Mouse (Mus musculus): ENCODE measurements around the gene Fam136a.
"Not testable (repeated sequence)": the region's sequence is repeated elsewhere in the genome, so short reads cannot be mapped to it uniquely, and the experiment has no call there.

Fam136a gene

GRCm38 (mm10) chr6:86366853-86367249, 1.4 kb downstream of the Fam136a start:
- no peak for DNase-seq (ENCODE audit: low spot score in 2 of 2)

GRCm38 (mm10) chr6:86368479-86368878, 3.0 kb downstream of the Fam136a start:
- DNase-seq (ENCODE audit: low spot score in 2 of 2) = no peak

- DNase-seq (ENCODE audit: low spot score in 2 of 2) = peak in 1 of 2 experiments; percentile 30
Observed at GRCm38 (mm10) chr6:86370093-86370713, 4.8 kb downstream of the Fam136a start.

GRCm38 (mm10) chr6:86370764-86371339, 5.4 kb downstream of the Fam136a start, which contains the start of gene Snrpg:
Gene Snrpg (plus strand): TSS chr6:86371304.
- DNase-seq (ENCODE audit: low spot score in 2 of 2) = no peak

- peak; percentile 86 to 94 for DNase-seq (ENCODE audit: low spot score in 2 of 2)
Observed at GRCm38 (mm10) chr6:86371340-86371911, 6.0 kb downstream of the Fam136a start.

- DNase-seq (ENCODE audit: low spot score in 2 of 2) = no peak
Observed at GRCm38 (mm10) chr6:86371950-86372516, 6.6 kb downstream of the Fam136a start.

GRCm38 (mm10) chr6:86373556-86373955, 8.1 kb downstream of the Fam136a start:
- no peak for DNase-seq (ENCODE audit: low spot score in 2 of 2)

GRCm38 (mm10) chr6:86378341-86378740, 12.9 kb downstream of the Fam136a start:
- no peak for DNase-seq (ENCODE audit: low spot score in 2 of 2)

GRCm38 (mm10) chr6:86380112-86380511, 14.7 kb downstream of the Fam136a start:
- DNase-seq (ENCODE audit: low spot score in 2 of 2) = not testable (repeated sequence)

GRCm38 (mm10) chr6:86382551-86382950, 17.1 kb downstream of the Fam136a start:
- DNase-seq (ENCODE audit: low spot score in 2 of 2) = no peak

- no peak for DNase-seq (ENCODE audit: low spot score in 2 of 2)
Observed at GRCm38 (mm10) chr6:86383370-86383769, 17.9 kb downstream of the Fam136a start.

- no peak for DNase-seq (ENCODE audit: low spot score in 2 of 2)
Observed at GRCm38 (mm10) chr6:86384692-86385091, 19.2 kb downstream of the Fam136a start.

- no peak for DNase-seq (ENCODE audit: low spot score in 2 of 2)
Observed at GRCm38 (mm10) chr6:86385362-86386104, 20.1 kb downstream of the Fam136a start.

GRCm38 (mm10) chr6:86387313-86387712, 21.9 kb downstream of the Fam136a start:
- no peak for DNase-seq (ENCODE audit: low spot score in 2 of 2)

- DNase-seq (ENCODE audit: low spot score in 2 of 2) = no peak
Observed at GRCm38 (mm10) chr6:86388461-86388860, 23.0 kb downstream of the Fam136a start.

- no peak for DNase-seq (ENCODE audit: low spot score in 2 of 2)
Observed at GRCm38 (mm10) chr6:86391326-86391725, 25.9 kb downstream of the Fam136a start.

GRCm38 (mm10) chr6:86393187-86393586, 27.7 kb downstream of the Fam136a start:
- no peak for DNase-seq (ENCODE audit: low spot score in 2 of 2)

GRCm38 (mm10) chr6:86394078-86394720, 28.8 kb downstream of the Fam136a start:
- no peak for DNase-seq (ENCODE audit: low spot score in 2 of 2)

- DNase-seq (ENCODE audit: low spot score in 2 of 2) = no peak
Observed at GRCm38 (mm10) chr6:86395021-86395420, 29.6 kb downstream of the Fam136a start.

- DNase-seq (ENCODE audit: low spot score in 2 of 2) = no peak
Observed at GRCm38 (mm10) chr6:86395969-86396368, 30.5 kb downstream of the Fam136a start.

- peak; percentile 80 for DNase-seq (ENCODE audit: low spot score in 2 of 2)
Observed at GRCm38 (mm10) chr6:86396581-86397256, 31.3 kb downstream of the Fam136a start, which contains the start of gene Pcyox1. Gene Pcyox1 (minus strand): TSS chr6:86397154.
